Mouse (Mus musculus) brain, embryonic 14.5 days (tissue): ENCODE measurements around the gene Ctla2a.
"Not testable (repeated sequence)": the region's sequence is repeated elsewhere in the genome, so short reads cannot be mapped to it uniquely, and the experiment has no call there.

Source experiments
- CTCF ChIP-seq: fragments of 200-500 bp; IDR thresholded peaks from 2 replicates; pipeline ENCODE4 v1.5.1; 2012; ENCODE audit warnings: inconsistent platforms, mild to moderate bottlenecking, moderate library complexity, borderline replicate concordance; ENCODE audit not compliant: insufficient read depth, insufficient read length; ENCODE audit errors: extremely low read depth
- POLR2A ChIP-seq: fragments of 200-500 bp; IDR thresholded peaks from 2 replicates; pipeline ENCODE4 v1.6.1; 2012; ENCODE audit warnings: mild to moderate bottlenecking, inconsistent platforms, borderline replicate concordance; ENCODE audit not compliant: poor library complexity, insufficient read depth, insufficient read length, severe bottlenecking; ENCODE audit errors: extremely low read depth

DNA sequence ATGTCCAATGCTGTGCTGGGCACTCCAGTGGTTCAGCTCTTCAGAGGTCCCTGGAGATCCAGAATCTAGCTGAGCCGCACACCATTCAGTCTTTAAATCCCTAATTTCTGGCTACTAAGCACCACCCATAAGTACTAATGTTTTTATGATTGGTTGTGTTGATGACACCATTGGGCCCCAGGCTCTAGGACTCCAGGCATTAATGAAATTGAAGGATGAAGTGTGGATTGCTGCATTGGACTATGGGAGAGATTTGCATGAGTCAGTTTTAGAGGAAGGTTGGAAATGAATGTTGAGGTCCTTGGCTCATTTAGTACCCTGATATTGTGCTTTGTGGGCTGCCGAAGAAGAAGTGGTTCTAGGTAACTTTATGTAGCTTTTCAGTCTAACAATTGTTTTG lies 31.6 kb downstream of the Ctla2a start, which contains the start of gene Tpbpb:
- TF ChIP-seq CTCF, POLR2A: not testable (repeated sequence)
